Mouse (Mus musculus): Measurements from ENCODE around the gene Serhl.

Serhl gene

DNA sequence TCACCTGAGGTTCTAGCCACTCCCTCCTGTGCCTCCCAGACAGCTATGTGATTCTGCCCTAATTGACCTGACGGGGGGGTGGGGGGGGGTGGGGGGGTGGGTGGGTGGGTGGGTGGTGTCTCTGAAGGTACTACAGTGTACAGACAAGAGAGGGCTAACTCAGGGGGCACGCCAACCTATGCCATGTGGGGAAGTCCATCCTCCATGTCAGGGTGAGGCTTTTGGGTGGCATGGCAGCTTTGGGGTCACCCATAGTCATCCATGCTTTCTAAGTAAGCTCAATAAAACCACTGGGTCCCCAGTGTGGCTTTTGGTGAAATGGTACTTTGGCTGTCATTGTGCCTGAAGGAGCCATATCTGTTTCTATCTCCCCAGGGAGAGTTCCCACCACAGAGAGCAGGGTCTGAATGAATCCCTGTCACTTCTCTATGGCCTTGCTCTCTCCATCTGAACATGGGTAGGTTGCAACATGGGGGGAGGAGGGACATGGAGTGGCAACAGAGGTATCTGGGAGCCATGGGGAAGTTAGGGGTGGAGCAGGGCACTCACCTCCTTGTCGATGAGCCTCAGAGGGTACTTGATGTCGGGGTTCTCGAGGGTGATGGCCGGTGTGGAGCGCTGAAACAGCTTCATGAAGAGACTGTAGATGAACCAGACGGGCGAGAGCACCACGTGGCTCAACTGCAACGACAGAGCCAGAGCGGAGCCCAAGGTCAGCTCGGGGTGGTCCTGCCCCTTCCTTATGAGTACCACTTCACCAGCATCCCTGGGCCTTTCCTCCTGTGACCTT is 76.4 kb downstream of the Serhl start:
- no peak for DNase-seq

All from right cerebral cortex, postnatal 4 days (tissue).